Mouse (Mus musculus) cortical plate, adult 2 months (tissue): ENCODE data around the gene Cdc42bpb.

Experiments
- CTCF ChIP-seq: fragments of 200-500 bp; IDR thresholded peaks from 2 replicates; pipeline ENCODE4 v1.5.1; 2011; ENCODE audit warnings: mild to moderate bottlenecking, control low read depth, low read length; ENCODE audit not compliant: insufficient read depth; ENCODE audit errors: extremely low read depth
- POLR2A ChIP-seq: fragments of 200-500 bp; IDR thresholded peaks from 2 replicates; pipeline ENCODE4 v1.6.1; 2011; ENCODE audit warnings: mild to moderate bottlenecking, low read length, control low read depth; ENCODE audit not compliant: insufficient read depth; ENCODE audit errors: extremely low read depth

GRCm38 (mm10) chr12:111271406-111271805 lies 106.1 kb downstream of the Cdc42bpb start:
- TF ChIP-seq CTCF, result no peak
- no peak for TF ChIP-seq POLR2A
